In the genomic region with DNA sequence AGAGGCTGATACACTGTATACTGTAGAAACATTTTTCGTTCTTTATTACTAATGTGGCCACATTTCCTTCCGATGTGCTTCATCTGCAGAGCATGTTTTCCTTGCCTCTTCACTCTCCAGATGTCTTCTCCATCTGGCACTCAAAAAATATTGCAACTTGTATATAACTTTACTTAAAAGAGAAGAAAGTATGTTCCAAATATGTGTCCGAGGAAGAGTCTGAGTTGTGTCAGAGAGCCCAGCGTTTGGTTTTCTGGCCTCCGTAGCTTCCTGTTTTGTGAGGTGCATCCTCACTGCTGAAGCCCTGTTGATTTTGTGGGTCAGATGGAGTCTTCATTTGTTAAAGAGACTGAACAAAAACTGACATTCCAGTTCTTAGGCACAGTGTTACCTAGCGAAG, we compare ENCODE assay signal across 13 mouse cellular contexts.
"Had no signal": no experiment of that assay in that cellular context is flagged by ENCODE, and none has a peak within 500 bp of the region (broad histone marks: within the 10 kb centered on the region; RNA-seq: fewer than 3 reads in every experiment).

No protein-coding gene starts in this region.

- H3K36me3 ChIP-seq: liver, embryonic 13.5 days; neural tube, embryonic 12.5 days; stomach, embryonic 15.5 days had no signal

- H3K9ac ChIP-seq: limb, embryonic 12.5 days; liver, embryonic 13.5 days; liver, postnatal 0 days; neural tube, embryonic 12.5 days; stomach, embryonic 15.5 days had no signal

- H3K27ac ChIP-seq: left cerebral cortex, adult 2 months; limb, embryonic 12.5 days; liver, embryonic 13.5 days; neural tube, embryonic 12.5 days; stomach, embryonic 15.5 days had no signal

- H3K4me3 ChIP-seq: left cerebral cortex, adult 2 months; limb, embryonic 12.5 days; liver, embryonic 13.5 days; neural tube, embryonic 12.5 days; stomach, embryonic 15.5 days had no signal

- H3K9me3 ChIP-seq: limb, embryonic 12.5 days; liver, embryonic 13.5 days; neural tube, embryonic 12.5 days; stomach, embryonic 15.5 days had no signal

- DNase-seq: kidney, adult 8-10 months; kidney, postnatal 25 days; liver; liver, embryonic 13.5 days; liver, postnatal 0 days; midbrain, embryonic 14.5 days; thymus, postnatal 4 days had no signal

- H3K4me2 ChIP-seq: limb, embryonic 12.5 days; liver, embryonic 13.5 days; neural tube, embryonic 12.5 days; stomach, embryonic 15.5 days had no signal

- H3K4me1 ChIP-seq: liver, embryonic 13.5 days had no signal

- H3K27me3 ChIP-seq: limb, embryonic 12.5 days; liver, embryonic 13.5 days; neural tube, embryonic 12.5 days; stomach, embryonic 15.5 days had no signal

- ATAC-seq: inflammation-experienced regulatory T-cells, adult 6 months; intestine, postnatal 0 days; liver, postnatal 0 days had no signal
